Mouse (Mus musculus) cerebellum, postnatal 25 days (tissue): ENCODE data around the gene Prodh2.
"Not testable (repeated sequence)": the region's sequence is repeated elsewhere in the genome, so short reads cannot be mapped to it uniquely, and the experiment has no call there.

Source experiments
- DNase-seq, 2 experiments: peaks; one replicate each; pipeline ENCODE4 v3.0.0; 2021; ENCODE audit warnings: mixed read lengths in 2 of 2

The Prodh2 gene

GRCm38 (mm10) chr7:30493401-30493931 is at the start of gene Prodh2:
Prodh2 (plus strand) TSS chr7:30493622.
- DNase-seq = no peak

- DNase-seq = peak in 1 of 2 experiments; percentile 16
Measured at GRCm38 (mm10) chr7:30443696-30444095, 49.7 kb upstream of the Prodh2 start.

DNA sequence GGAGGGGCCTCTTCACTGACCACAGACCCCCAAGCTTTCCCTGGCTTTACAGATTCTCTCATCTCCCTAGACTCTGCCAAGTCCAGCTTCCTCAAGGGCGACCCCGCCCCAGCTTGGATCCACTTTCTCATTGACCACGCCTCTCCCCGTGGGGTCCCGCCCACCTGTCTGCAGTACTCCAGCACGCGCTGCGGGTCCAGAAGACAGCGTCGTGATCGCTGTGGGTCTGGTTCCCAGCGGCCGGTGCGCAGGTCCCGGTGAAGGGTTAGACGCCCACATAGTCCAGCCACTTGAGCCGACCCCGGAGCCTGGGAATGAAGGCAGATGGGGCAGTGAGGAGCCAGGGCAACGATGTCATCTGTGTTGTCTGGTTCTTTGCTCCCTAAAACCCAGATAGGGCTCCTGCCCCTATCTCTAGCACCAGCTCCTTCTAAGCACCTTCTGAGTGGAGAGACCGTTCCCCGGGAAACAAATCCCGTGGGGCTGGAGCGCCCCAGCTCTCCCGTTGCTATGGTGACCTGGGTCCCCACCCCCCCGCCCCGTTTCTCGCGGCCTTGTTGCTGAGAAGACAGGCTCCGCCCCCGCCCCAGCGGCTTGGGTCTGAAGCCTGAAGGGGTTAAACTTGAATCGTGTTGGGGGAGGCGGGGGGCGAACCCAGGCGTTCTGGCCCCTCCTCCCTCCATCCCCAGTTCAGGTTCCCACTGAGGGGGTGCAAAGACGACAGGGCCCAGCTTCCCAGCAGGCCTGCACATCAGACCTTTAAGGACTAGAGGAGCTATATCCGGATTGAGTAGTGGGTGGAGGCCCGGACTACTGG is 49.1 kb upstream of the Prodh2 start:
- peak in 1 of 2 experiments; percentile 59 for DNase-seq

DNA sequence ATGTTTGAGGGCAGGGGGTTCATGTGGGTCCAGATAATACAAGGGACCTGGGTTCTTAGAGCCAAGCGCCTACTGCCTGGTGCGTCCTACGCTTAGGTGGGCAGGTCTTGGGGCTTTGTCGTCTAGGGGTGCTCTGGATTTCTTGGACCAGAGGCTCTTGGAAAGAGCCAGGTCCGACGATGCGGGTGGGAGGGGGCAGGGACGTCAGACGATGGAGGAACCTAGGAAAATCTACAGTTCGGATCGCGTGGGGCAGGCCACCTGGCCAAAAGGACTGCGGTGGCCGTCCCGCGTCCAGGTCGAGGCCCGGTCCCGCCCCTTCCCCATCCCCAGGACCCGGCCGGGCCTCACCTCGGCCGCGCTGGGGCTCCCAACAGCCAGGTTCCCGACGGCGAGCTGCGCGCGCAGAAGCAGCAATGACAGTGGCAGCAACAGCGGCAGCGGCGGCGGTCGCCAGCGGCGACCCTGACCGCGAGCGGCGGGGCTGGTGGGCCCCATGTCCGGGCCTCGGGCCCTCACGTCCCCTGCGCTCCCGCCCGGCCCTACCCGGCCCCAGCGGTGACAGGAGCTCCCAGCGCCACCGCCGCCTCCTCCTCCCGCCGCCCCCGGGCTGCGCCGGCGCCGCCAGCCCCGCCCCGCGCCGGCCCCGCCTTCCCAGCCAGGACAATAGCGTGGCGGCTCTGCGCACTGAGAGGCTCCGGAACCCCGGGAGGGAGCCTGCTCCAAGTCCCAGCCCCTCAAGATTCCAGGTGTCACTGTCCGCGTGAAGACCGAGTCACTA is 48.3 kb upstream of the Prodh2 start, which contains the start of gene Aplp1:
Gene Aplp1, minus strand, starts transcription at position 565 of the 781 bp plus-strand sequence.
- DNase-seq = peak; percentile 86 to 91

GRCm38 (mm10) chr7:30450241-30450640 is 43.2 kb upstream of the Prodh2 start:
- DNase-seq = no peak

GRCm38 (mm10) chr7:30453327-30453726 is 40.1 kb upstream of the Prodh2 start:
- DNase-seq = no peak

- DNase-seq = peak in 1 of 2 experiments; percentile 55
Measured at GRCm38 (mm10) chr7:30453766-30454165, 39.7 kb upstream of the Prodh2 start.

- DNase-seq = no peak
Measured at GRCm38 (mm10) chr7:30454259-30454658, 39.2 kb upstream of the Prodh2 start.

DNA sequence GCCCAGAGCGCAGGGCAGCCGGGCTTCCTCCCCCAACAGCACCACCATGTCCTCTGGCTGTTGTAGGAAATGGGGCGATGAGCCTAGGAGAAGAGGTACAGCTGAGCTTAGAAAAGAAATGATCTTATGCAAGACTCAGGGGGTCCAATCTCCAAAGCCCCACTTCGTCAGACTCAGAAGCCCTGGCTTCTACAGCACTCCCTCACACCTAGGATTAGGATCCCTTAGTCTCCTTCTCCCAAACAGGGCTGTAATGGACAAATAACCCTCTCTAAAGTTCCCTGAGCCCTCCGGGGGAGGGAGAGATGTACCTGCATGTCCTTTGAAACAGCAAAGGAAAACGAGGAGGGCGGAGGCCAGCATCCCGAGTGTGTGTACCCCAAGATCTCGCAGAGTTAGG is 36.9 kb upstream of the Prodh2 start:
- DNase-seq = no peak

GRCm38 (mm10) chr7:30456911-30457628 is 36.4 kb upstream of the Prodh2 start:
- DNase-seq = no peak

- DNase-seq = peak in 1 of 2 experiments; percentile 48
Measured at GRCm38 (mm10) chr7:30457629-30458330, 35.6 kb upstream of the Prodh2 start, which contains the start of the genes Kirrel2 and Nphs1. Kirrel2 (minus strand) TSS chr7:30457690. Nphs1 (plus strand) TSS chr7:30458315.

DNA sequence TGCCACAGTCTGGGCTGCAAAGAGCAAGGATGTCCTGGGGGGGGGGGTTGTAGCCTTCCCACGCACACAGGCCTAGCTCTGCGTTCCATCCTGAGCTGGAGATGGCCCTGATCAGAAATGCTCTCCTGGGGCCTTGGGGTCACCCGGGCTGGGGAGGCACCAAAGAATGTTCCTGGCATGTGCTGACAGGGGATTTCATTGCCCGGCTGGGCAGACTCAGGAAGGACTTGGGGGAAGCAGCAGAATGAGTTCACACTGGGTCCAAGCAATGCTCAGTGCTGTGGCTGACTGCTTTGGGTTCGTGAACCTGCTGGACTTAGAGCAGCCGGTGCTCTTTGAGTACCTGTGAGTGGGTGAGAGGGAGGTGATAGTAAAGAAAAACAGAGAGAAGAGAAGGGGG is 33.9 kb upstream of the Prodh2 start:
- DNase-seq = no peak

DNA sequence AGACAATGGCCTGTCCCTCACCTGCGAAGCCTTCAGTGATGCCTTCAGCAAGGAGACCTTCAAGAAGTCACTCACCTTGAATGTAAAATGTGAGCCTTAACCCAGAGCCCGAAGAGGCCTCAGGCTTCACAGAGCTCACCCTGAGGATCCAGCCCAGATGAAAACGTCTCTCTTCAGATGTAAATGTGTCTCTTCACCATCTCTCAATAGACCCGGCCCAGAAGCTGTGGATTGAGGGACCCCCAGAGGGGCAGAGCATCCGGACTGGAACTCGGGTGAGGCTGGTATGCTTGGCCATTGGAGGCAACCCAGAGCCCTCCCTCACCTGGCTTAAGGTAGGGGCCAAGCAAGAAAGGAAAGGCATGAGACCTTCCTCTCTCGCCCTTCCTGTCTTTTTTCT is 29.9 kb upstream of the Prodh2 start:
- no peak for DNase-seq

- DNase-seq = no peak
Measured at GRCm38 (mm10) chr7:30463996-30464395, 29.4 kb upstream of the Prodh2 start.

GRCm38 (mm10) chr7:30464816-30465300 is 28.6 kb upstream of the Prodh2 start:
- DNase-seq = no peak

DNA sequence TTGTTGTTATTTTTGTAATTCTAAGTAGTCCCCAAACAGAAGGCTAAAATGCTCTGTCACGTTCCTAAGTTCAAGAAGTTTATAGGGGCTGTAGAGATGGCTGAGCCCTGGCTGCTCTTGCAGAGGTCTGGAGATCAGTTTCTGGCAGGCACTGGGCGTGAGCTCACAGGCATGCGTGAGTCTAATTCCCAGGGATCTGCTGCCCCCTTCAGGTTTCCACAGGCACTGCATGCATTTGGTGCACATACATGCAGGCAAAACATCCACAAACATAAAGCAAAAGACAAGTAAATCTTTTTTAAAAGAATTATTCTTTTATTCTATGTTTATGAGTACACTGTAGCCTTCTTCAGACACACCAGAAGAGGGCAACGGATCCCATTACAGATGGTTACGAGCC is 21.0 kb upstream of the Prodh2 start:
- DNase-seq = peak in 1 of 2 experiments; percentile 63

DNA sequence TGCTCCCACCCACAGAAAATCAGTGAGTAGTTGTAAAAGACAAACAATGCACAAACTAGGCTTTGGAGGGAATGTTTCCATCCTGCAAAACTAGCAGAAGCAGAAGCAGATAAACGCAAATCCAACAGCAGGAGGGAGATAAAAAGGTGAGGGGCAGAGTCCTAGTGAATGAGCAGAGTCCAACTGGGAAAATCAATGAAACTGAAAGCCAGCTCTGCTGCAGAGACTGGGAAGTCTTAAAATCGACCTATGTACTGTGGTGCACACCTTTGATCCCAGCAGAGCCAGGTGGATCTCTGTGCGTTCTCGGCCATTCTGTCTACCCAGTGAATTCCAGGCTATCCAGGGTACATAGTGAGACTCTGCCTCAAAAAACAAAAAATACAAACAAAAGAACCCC is 18.4 kb upstream of the Prodh2 start:
- no peak for DNase-seq

- DNase-seq = not testable (repeated sequence)
Measured at GRCm38 (mm10) chr7:30476136-30476535, 17.3 kb upstream of the Prodh2 start.

- DNase-seq = peak; percentile 47 to 56
Measured at GRCm38 (mm10) chr7:30477415-30478381, 15.7 kb upstream of the Prodh2 start.

GRCm38 (mm10) chr7:30484250-30484649 is 9.2 kb upstream of the Prodh2 start:
- DNase-seq = no peak
